Mouse (Mus musculus) CH12.LX (cell line): ENCODE measurements around the gene Endou. TPM values are rescaled to one million over a fixed set of nuclear protein-coding genes. Genes with fewer than 3 reads are reported as not detected.
A peak's percentile ranks its signal among the peaks of the same experiment; 100 is the strongest.

ENCODE experiments used
- DNase-seq: peaks from one replicate; pipeline ENCODE4 v3.0.0-alpha.2; 2013; ENCODE audit errors: extremely low read depth
- H3K27ac ChIP-seq: 2 replicates; pipeline ENCODE4 v1.5.1; 2012; ENCODE audit warnings: low read depth, mild to moderate bottlenecking, control low read depth, moderate library complexity; ENCODE audit not compliant: insufficient read depth
- H3K27me3 ChIP-seq: replicated peaks from 2 replicates; pipeline ENCODE3; 2012; ENCODE audit warnings: inconsistent platforms
- H3K36me3 ChIP-seq, 2 experiments: replicated peaks in 1 of 2; 2 replicates each; pipeline versions ENCODE3 to v1.6.1; 2012; ENCODE audit warnings: inconsistent platforms in 1 of 2, low read length in 1 of 2, mild to moderate bottlenecking in 1 of 2, mixed read lengths in 1 of 2, moderate library complexity in 1 of 2; ENCODE audit not compliant: control insufficient read depth in 1 of 2, insufficient read depth in 1 of 2
- H3K4me1 ChIP-seq, 2 experiments: 2 replicates each; pipeline ENCODE4 v1.6.1; 2012; ENCODE audit warnings: inconsistent platforms in 1 of 2, moderate library complexity in 1 of 2; ENCODE audit not compliant: insufficient read depth in 2 of 2, control insufficient read depth in 1 of 2
- H3K4me2 ChIP-seq: 2 replicates; pipeline ENCODE4 v1.6.1; 2012; ENCODE audit warnings: low read depth, mild to moderate bottlenecking, control low read depth; ENCODE audit not compliant: poor library complexity, insufficient read depth, severe bottlenecking
- H3K4me3 ChIP-seq, 3 experiments: fragments of 150-350 bp in 1 of 3; sonication (generic) in 1 of 3; replicated peaks in 1 of 3; 2 replicates each; pipeline versions ENCODE3 to v1.5.1; 2011 to 2012; ENCODE audit warnings: low read depth in 2 of 3, low read length in 2 of 3, mild to moderate bottlenecking in 2 of 3, moderate library complexity in 2 of 3, control low read depth in 1 of 3, improper control_type of control experiment in 1 of 3, inconsistent platforms in 1 of 3, mixed read lengths in 1 of 3; ENCODE audit not compliant: poor library complexity in 1 of 3
- H3K79me2 ChIP-seq: replicated peaks from 2 replicates; pipeline ENCODE4 v1.6.1; 2012; ENCODE audit warnings: mild to moderate bottlenecking, moderate library complexity; ENCODE audit not compliant: control insufficient read depth, poor library complexity, insufficient read depth, severe bottlenecking; ENCODE audit errors: extremely low read depth
- H3K9ac ChIP-seq: 2 replicates; pipeline ENCODE4 v1.6.1; 2012; ENCODE audit warnings: low read depth, mild to moderate bottlenecking, control low read depth, moderate library complexity; ENCODE audit not compliant: insufficient read depth
- H3K9me3 ChIP-seq: replicated peaks from 2 replicates; pipeline ENCODE3; 2012; ENCODE audit warnings: low read length, inconsistent platforms, mixed read lengths
- BHLHE40 ChIP-seq: IDR thresholded peaks from 2 replicates; pipeline ENCODE4 v1.6.1; 2011; ENCODE audit warnings: mild to moderate bottlenecking, low read depth, low read length, improper control_type of control experiment
- ETS1 ChIP-seq: conservative IDR thresholded peaks from 2 replicates; pipeline ENCODE4 v1.6.1; 2012; ENCODE audit warnings: low read depth, mild to moderate bottlenecking, inconsistent platforms, low read length, improper control_type of control experiment, moderate library complexity
- GABPA ChIP-seq: IDR thresholded peaks from 2 replicates; pipeline ENCODE4 v1.6.1; 2012; ENCODE audit warnings: low read depth, low read length, improper control_type of control experiment, inconsistent platforms; ENCODE audit not compliant: insufficient replicate concordance
- HCFC1 ChIP-seq: IDR thresholded peaks from 2 replicates; pipeline ENCODE4 v1.6.1; 2012; ENCODE audit warnings: low read depth, mild to moderate bottlenecking, inconsistent platforms, low read length, improper control_type of control experiment
- JUND ChIP-seq: conservative IDR thresholded peaks from 2 replicates; pipeline ENCODE4 v1.6.1; 2011; ENCODE audit warnings: low read depth, low read length, improper control_type of control experiment
- MXI1 ChIP-seq: IDR thresholded peaks from 2 replicates; pipeline ENCODE4 v1.6.1; 2011; ENCODE audit warnings: mild to moderate bottlenecking, low read depth, low read length, improper control_type of control experiment
- MYC ChIP-seq: IDR thresholded peaks from 2 replicates; pipeline ENCODE4 v1.6.1; 2011; ENCODE audit warnings: low read depth, mild to moderate bottlenecking, improper control_type of control experiment, low read length
- NRF1 ChIP-seq: IDR thresholded peaks from 2 replicates; pipeline ENCODE4 v1.6.1; 2014; ENCODE audit warnings: low read depth, mild to moderate bottlenecking, inconsistent platforms, low read length, improper control_type of control experiment, moderate library complexity
- SMC3 ChIP-seq: IDR thresholded peaks from 2 replicates; pipeline ENCODE4 v1.6.1; 2011; ENCODE audit warnings: low read depth, low read length, improper control_type of control experiment
- TCF12 ChIP-seq: IDR thresholded peaks from 2 replicates; pipeline ENCODE4 v1.6.1; 2014; ENCODE audit warnings: low read depth, mild to moderate bottlenecking, inconsistent platforms, low read length, improper control_type of control experiment
- UBTF ChIP-seq: IDR thresholded peaks from 2 replicates; pipeline ENCODE4 v1.6.1; 2012; ENCODE audit warnings: low read depth, mild to moderate bottlenecking, inconsistent platforms, low read length, improper control_type of control experiment, moderate library complexity
- ZKSCAN1 ChIP-seq: IDR thresholded peaks from 2 replicates; pipeline ENCODE4 v1.6.1; 2012; ENCODE audit warnings: low read depth, inconsistent platforms, low read length, improper control_type of control experiment, borderline replicate concordance
- ZMIZ1 ChIP-seq: IDR thresholded peaks from 2 replicates; pipeline ENCODE4 v1.6.1; 2012; ENCODE audit warnings: low read depth, mild to moderate bottlenecking, inconsistent platforms, low read length, improper control_type of control experiment
- dilution Hi-C: fragments of 300-500 bp; cut with MboI; formaldehyde crosslinking; loops from 2 replicates; pipeline ENCODE4 v1.14.3; 2020; ENCODE audit warnings: low sequenced_read_pairs; ENCODE audit not compliant: extremely low pct_unique_long_range_greater_than_20kb, extremely low pct_ligation_motif_present
- in situ Hi-C: fragments of 300-500 bp; cut with MboI; formaldehyde crosslinking; loops from 3 replicates; pipeline ENCODE4 v1.14.3; 2019; ENCODE audit warnings: low sequenced_read_pairs, low pct_ligation_motif_present, low pct_unique_long_range_greater_than_20kb, mixed read lengths
- polyA plus RNA-seq: library from polyadenylated mRNA; unstranded; fragments of >175 nt; gene quantifications from 2 replicates; pipeline ENCODE4 v1.2.1, GENCODE M21; 2012; ENCODE audit warnings: low read depth; ENCODE audit not compliant: insufficient read length
- total RNA-seq, 2 experiments: library from RNA; depleted of rRNA; stranded (reverse); fragments of 300-350 nt in 1 of 2; fragments of >200 nt in 1 of 2; gene quantifications; 2 replicates each; pipeline ENCODE4 v1.2.3; 2012 to 2014

Gene Endou
- total and polyA plus RNA-seq, 3 experiments, result 49.5 to 66.9 (median 64.0) TPM

DNA sequence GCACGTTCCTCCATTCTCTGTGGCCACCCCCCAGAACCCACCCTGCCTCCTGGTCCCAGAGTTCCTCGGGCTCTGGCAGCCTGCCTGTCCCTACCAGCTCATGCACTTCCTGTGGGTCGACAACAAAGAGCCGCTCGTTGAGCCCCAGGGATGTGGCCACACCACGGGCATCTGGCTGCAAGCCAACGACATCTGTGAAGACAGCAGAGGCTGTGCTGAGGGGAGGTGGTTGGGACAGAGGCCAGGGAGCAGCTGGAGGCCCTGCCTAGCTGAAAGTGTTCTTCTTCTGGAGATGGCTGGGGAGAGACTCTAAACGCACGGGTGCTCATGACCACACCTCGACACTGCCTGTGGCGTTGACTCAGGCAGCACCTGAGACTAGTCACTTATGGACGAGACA, 19.6 kb upstream of the Endou start:
- H3K4me2 ChIP-seq, result peak overlapping the region; percentile 8; the same call in 1 of the 2 replicates
- H3K9me3 ChIP-seq, result no peaks in the 10 kb centered on the region
- H3K4me1 ChIP-seq, result peaks cover 32 to 55% of the 10 kb centered on the region in 2 experiments
- H3K36me3 ChIP-seq, result peaks cover 3 to 27% of the 10 kb centered on the region in 2 experiments
- H3K79me2 ChIP-seq, result no peaks in the 10 kb centered on the region
- no peak overlapping the region for H3K4me3 ChIP-seq
- H3K9ac ChIP-seq, result no peak overlapping the region
- peak; percentile 64 for DNase-seq
- H3K27ac ChIP-seq, result 0 out of 2 replicates have a peak overlapping the region, but pooled peaks have one; percentile 14
- dilution Hi-C loops, result no loop called here
- no peaks in the 10 kb centered on the region for H3K27me3 ChIP-seq
- in situ Hi-C loops, result loop anchor here (5.0 kb wide), 1 partner anchor 33 kb away; no protein-coding TSS in a partner anchor
- peak; percentile 96 for TF ChIP-seq BHLHE40
- peak; percentile 82 for TF ChIP-seq ETS1
- peak; percentile 61; the same call in 1 of the 2 replicates for TF ChIP-seq TCF12
- no peak for TF ChIP-seq MXI1
- 0 out of 2 replicates have a peak, but pooled peaks have one; percentile 4 for TF ChIP-seq SMC3
- no peak for TF ChIP-seq ZMIZ1

DNA sequence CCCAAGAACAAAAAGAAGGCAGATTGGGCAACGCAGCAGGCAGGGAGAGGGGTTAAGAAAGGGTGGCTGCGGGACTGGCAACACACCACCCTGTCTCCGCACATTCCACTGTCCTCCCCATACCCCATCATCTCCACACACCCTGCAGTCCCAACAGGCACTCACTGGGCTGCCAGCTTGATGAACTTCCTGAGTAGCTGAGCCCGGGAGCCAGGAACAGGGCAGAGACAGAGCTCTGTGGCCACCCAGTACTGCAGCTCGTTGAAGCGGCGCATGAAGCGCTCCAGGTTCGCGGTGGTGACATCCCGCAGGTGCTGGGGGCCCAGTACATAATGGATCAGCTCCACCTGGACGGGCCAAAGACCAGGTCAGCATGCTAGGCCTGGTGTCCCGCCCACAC, 18.7 kb upstream of the Endou start:
- no peak overlapping the region for H3K9ac ChIP-seq
- no peak for DNase-seq
- H3K9me3 ChIP-seq, result no peaks in the 10 kb centered on the region
- TF ChIP-seq ZKSCAN1 (no peak), NRF1 (no peak), ZMIZ1 (no peak), BHLHE40 (no peak), GABPA (no peak), MYC (no peak), HCFC1 (no peak), MXI1 (no peak), SMC3 (no peak), UBTF (no peak), TCF12 (no peak), JUND (no peak)
- H3K36me3 ChIP-seq, result peaks cover 3 to 31% of the 10 kb centered on the region in 2 experiments
- dilution Hi-C loops, result no loop called here
- no peaks in the 10 kb centered on the region for H3K79me2 ChIP-seq
- peaks cover 30 to 55% of the 10 kb centered on the region in 2 experiments for H3K4me1 ChIP-seq
- H3K4me2 ChIP-seq, result no peak overlapping the region
- H3K27ac ChIP-seq, result no peak overlapping the region
- in situ Hi-C loops, result loop anchor here (5.0 kb wide), 1 partner anchor 33 kb away; no protein-coding TSS in a partner anchor
- H3K27me3 ChIP-seq, result no peaks in the 10 kb centered on the region
- H3K4me3 ChIP-seq, result no peak overlapping the region
